ENCODE assay signal across 8 mouse cellular contexts in genomic region chr7:44892276-44892921, GRCm38 (mm10). TPM values are rescaled to one million over a fixed set of nuclear protein-coding genes. Genes with fewer than 3 reads are reported as not detected.
DNase-seq lines count a peak whose midpoint lies in the region; ATAC-seq lines count a peak whose summit lies in the region.

Gene Med25, minus strand, starts transcription at chr7:44892712.

- peak; percentile 94 to 99 for DNase-seq in adrenal gland, adult (ENCODE audit: inconsistent age in 2 of 2, low spot score in 1 of 2)
- DNase-seq in embryo, embryonic 10.5 days (ENCODE audit: low spot score), result peak; percentile 98
- peak; percentile 88 for DNase-seq in gastrocnemius, postnatal 14 days
- peak; percentile 94 to 98 for DNase-seq in left cerebral cortex, postnatal 10 days (ENCODE audit: extremely low spot score in 1 of 2, low spot score in 2 of 2)
- DNase-seq in right cerebral cortex, postnatal 25 days, result peak; percentile 91
- peak; percentile 88 to 89 for DNase-seq in urinary bladder, postnatal 4 days (ENCODE audit: low spot score in 2 of 2)

- peak; percentile 42 for ATAC-seq in inflammation-experienced regulatory T-cells, adult 6 months
- peak; percentile 51 for ATAC-seq in megakaryocyte-erythroid progenitor cell, adult 5-6 weeks (replicated peaks; ENCODE audit: low FRiP score, low TSS enrichment, poor library complexity, severe bottlenecking)

- intact Hi-C loops in gastrocnemius, postnatal 14 days (cut with DNase I; ENCODE audit: low total_unique reads), result no loop called here
- intact Hi-C loops in left cerebral cortex, postnatal 10 days (cut with DNase I), result no loop called here

RNA-seq across cellular contexts. Expression of gene Med25, which starts in this region (rescaled TPM):
- 10 to 100 TPM; 48.0 to 49.7 TPM for total RNA-seq in gastrocnemius, postnatal 14 days (2021)
- 10 to 100 TPM in 2 of 3 experiments, 1 to 10 TPM in 1; 7.1 to 14.1 (median 11.1) TPM for polyA plus RNA-seq in inflammation-experienced regulatory T-cells, adult 6 months (2017; shearing (Covaris generic))
- total RNA-seq in left cerebral cortex, postnatal 10 days (2021), result 100 to 1,000 TPM in 1 of 2 experiments, 10 to 100 TPM in 1; 98.0 to 110 TPM
- total RNA-seq in megakaryocyte-erythroid progenitor cell, adult 5-6 weeks (2014; fragmentation: Nextera tagmentation), result 42.0 and 71.7 TPM in 2 replicates
- 12.1 and 18.1 TPM in 2 replicates for total RNA-seq in megakaryocyte-erythroid progenitor cell, adult 5-6 weeks (2017)

Comparison
In these comparisons a context has a peak if more than half of its experiments do, and no peak if none do; other contexts are left out.
1. Peak in every context shown above with its lines: DNase-seq and ATAC-seq.